Mouse (Mus musculus) adrenal gland, postnatal 10 days (tissue): ENCODE data around the gene Clstn2. TPM values are rescaled to one million over a fixed set of nuclear protein-coding genes. Genes with fewer than 3 reads are reported as not detected.

Experiments used
- DNase-seq: peaks from one replicate; pipeline ENCODE4 v3.0.0; 2021; ENCODE audit warnings: mixed read lengths
- total RNA-seq, 2 experiments: library from RNA; stranded (reverse); gene quantifications; 2 replicates each; pipeline ENCODE4 v1.2.3; 2021

Clstn2 gene
- total RNA-seq, 2 experiments from 2014 or later: 3.4 to 3.8 TPM

- DNase-seq: no peak
These were observed 82.5 kb downstream of the Clstn2 start for GRCm38 (mm10) chr9:97950378-97951006.

GRCm38 (mm10) chr9:97919326-97919725 lies 113.7 kb downstream of the Clstn2 start:
- no peak for DNase-seq

- no peak for DNase-seq
These were observed 141.6 kb downstream of the Clstn2 start for GRCm38 (mm10) chr9:97891415-97891814.

GRCm38 (mm10) chr9:97883336-97883735 lies 149.6 kb downstream of the Clstn2 start:
- no peak for DNase-seq

- no peak for DNase-seq
These were observed 165.8 kb downstream of the Clstn2 start for GRCm38 (mm10) chr9:97867013-97867700.

- no peak for DNase-seq
These were observed 180.1 kb downstream of the Clstn2 start for GRCm38 (mm10) chr9:97852859-97853258.

- peak; percentile 16 for DNase-seq
These were observed 184.8 kb downstream of the Clstn2 start for GRCm38 (mm10) chr9:97847873-97848838.

GRCm38 (mm10) chr9:97842054-97842453 lies 190.9 kb downstream of the Clstn2 start:
- no peak for DNase-seq

GRCm38 (mm10) chr9:97831216-97831615 lies 201.8 kb downstream of the Clstn2 start:
- peak; percentile 7 for DNase-seq

- DNase-seq: no peak
These were observed 203.1 kb downstream of the Clstn2 start for GRCm38 (mm10) chr9:97829919-97830318.

- DNase-seq: no peak
These were observed 205.3 kb downstream of the Clstn2 start for GRCm38 (mm10) chr9:97827689-97828088.

- DNase-seq: no peak
These were observed 206.7 kb downstream of the Clstn2 start for GRCm38 (mm10) chr9:97826077-97826947.

GRCm38 (mm10) chr9:97817116-97817515 lies 215.9 kb downstream of the Clstn2 start:
- no peak for DNase-seq

- no peak for DNase-seq
These were observed 216.7 kb downstream of the Clstn2 start for GRCm38 (mm10) chr9:97816143-97816805.

GRCm38 (mm10) chr9:97813157-97813556 lies 219.8 kb downstream of the Clstn2 start:
- no peak for DNase-seq

- no peak for DNase-seq
These were observed 225.9 kb downstream of the Clstn2 start for GRCm38 (mm10) chr9:97807031-97807430.

- DNase-seq: no peak
These were observed 239.3 kb downstream of the Clstn2 start for GRCm38 (mm10) chr9:97793661-97794060.

- DNase-seq: peak; percentile 18
These were observed 244.8 kb downstream of the Clstn2 start for GRCm38 (mm10) chr9:97788151-97788670.

- DNase-seq: no peak
These were observed 252.9 kb downstream of the Clstn2 start for GRCm38 (mm10) chr9:97780032-97780616.

GRCm38 (mm10) chr9:97775770-97776169 lies 257.2 kb downstream of the Clstn2 start:
- no peak for DNase-seq
